Mouse (Mus musculus) layer of hippocampus, adult 8-10 months (tissue): ENCODE data around the gene Micu2. TPM values are rescaled to one million over a fixed set of nuclear protein-coding genes. Genes with fewer than 3 reads are reported as not detected.
"Not testable (repeated sequence)": the region's sequence is repeated elsewhere in the genome, so short reads cannot be mapped to it uniquely, and the experiment has no call there.

Experiments used
- DNase-seq, 2 experiments: peaks; one replicate each; pipeline ENCODE4 v3.0.0; 2022; ENCODE audit warnings: low spot score in 2 of 2
- total RNA-seq, 4 experiments: library from RNA; stranded (reverse); gene quantifications; 2 replicates each; pipeline ENCODE4 v1.2.4; 2022

Gene Micu2
- total RNA-seq, 4 experiments from 2014 or later = 20.2 to 25.7 (median 22.5) TPM

DNA sequence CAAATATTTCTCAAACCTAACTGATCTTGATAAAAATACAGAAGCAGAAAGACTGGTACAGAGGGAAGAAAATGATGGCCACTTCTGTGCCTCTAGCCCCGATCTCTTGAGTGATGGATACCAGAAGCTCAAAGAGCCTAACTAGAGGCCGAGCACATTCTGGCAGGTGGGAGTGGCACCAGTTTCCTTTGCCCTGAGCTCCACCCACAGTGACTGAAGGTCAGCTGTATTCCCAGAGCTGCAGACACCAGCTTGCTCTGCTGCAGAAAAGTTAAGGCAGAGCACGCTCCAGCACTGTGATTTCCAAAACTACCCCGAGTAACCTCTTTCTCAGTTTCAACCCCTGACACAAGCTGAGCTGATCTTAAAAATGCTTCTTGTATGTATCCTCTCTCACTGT is 37.2 kb downstream of the Micu2 start:
- DNase-seq = no peak

DNA sequence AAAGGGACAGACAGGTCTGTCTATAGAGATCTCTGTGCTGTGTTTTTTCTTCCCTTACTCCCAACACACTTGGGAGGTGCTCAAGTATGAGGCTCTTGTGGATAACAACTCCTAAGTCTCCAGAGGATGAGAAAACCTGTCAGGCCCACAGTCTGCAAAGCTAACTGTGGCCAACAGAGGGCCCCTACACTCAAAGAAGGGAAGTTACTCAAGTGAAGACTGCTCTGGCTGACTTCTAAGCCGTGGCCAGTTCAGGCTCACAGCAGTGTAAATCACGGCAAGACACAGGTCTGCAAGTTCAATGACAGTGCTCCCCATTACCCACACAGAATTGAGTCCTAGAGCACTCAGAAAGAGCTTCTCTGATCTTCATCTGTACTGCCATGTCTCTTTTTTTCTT is 48.0 kb downstream of the Micu2 start:
- DNase-seq = no peak

DNA sequence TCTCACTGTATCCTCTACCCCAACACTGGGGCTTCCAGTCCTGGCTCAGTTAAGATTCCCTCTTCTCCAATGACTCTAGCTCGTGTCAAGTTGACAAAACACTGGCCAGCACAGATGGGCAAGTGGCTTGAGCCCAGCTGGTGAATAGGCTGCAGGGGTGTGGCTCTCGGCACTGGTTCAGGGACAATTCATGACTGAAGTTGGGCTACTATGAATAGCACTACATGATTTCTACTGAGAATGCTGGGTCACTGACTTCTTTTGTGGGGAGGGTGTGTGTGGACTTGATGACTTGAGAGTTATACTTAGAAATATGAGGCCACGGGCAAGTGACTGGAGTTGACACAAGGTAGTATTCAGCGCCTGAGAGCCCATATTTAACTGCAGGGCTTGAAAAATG is 53.2 kb downstream of the Micu2 start:
- no peak for DNase-seq

DNA sequence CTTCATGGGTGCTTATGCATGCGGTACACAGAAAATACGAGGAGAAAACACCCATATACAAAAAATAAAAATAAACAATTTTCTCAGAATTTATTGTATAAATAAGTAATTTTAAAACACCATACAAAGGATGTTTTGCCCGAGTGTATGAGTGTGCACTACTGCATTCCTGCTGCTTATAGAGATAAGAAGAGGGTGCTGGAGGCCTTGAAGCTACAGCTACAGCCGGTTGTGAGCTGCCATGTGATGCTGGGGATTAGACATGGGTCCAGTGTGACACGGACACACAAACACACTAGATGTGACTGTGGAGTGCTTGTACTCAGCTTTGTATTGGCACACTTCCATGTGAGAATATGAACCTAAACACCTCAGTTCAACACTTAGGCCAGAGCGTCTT is 61.8 kb downstream of the Micu2 start:
- DNase-seq = no peak

DNA sequence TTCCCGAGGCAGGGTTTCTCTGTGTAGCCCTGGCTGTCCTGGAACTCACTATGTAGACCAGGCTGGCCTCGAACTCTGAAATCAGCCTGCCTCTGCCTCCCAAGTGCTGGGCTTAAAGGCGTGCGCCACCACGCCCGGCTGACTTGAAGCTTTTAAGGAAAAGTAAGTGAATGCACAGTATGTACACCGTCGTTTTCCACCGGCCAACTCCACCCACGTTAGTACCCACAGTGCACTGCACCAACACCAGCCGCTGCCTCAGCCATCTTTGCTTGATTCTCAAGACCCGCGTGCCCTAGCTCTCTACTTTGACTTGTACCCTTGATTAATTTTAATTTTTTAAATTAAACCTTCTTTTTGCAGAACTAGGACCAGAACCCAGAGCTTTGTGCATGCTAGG is 64.4 kb downstream of the Micu2 start:
- no peak for DNase-seq

DNA sequence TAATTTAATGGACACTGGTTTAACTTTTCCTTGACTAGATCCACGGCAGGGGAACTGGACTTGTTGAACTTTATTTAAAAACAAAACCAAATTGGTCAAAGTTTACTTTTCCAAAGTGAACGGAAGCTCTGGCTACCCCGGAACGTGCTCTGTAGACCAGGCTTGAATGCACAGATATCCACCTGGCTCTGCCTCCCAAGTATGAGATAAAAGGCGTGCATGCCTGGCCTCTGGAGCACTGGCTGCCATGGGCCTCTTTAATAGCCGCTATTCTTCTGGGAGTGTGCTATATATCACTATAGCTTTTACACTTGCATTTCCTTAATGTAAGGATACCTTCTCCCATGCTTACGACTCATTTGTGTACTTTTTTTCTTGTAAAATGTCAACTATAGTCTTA is 65.5 kb downstream of the Micu2 start:
- no peak for DNase-seq

DNA sequence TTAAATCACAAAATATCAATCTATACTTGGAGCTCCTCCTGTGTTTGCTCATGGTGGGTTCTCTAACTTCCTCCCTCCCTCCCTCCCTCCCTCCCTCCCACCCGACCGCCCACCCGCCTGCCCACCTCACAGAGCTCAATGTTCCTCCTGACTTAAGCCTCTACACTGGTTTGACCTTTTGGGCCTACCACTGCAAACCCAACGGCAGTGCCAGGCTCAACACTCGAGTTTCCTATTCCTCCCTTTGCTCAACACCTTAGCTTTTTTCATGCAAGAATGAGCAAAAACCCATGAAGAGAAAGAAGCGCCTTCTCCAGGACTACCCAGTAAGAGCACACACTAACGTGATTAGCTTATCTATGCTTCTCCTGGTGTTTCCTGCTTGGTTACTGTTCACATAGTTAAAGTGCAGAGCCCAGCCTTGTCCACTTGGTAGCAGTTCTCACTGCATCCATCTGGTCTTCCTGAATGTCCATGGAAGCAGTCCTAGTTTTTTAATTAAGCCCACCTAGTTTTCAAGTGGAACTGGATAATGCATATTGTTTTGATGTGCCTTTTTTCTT is 66.1 kb downstream of the Micu2 start:
- DNase-seq = no peak

DNA sequence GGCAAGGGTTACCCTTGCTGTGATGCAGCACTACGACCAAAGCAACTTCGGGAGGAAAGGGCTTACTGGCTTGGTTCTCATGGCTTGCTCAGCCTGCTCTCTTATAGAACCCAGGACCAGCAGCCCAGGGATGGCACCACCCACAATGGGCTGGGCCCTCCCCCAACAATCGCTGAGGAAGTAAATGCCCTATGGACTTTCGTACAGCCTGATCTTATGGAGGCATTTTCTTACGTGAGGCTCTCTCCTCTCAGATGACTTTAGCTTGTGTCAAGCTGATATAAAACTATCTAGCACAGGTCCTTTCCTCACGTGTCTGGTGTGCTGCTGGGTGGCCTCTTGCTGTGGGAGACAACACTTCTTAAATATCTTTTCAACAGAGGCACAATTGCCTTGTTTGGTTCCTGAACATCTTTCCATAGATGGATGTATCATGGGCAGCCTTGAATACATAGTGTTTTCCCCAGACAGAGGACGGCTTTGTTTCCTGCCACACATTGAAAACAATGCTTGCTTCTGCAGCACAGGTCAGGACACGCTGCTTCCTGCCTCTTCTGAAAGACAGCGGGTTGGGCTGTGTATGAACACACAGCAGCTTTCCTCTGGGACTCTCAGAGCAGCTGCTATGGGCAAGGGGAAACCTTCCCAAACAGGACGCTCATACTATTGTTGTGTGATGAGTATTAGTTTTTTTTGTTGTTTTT is 77.5 kb downstream of the Micu2 start:
- DNase-seq = peak; percentile 35 to 45

DNA sequence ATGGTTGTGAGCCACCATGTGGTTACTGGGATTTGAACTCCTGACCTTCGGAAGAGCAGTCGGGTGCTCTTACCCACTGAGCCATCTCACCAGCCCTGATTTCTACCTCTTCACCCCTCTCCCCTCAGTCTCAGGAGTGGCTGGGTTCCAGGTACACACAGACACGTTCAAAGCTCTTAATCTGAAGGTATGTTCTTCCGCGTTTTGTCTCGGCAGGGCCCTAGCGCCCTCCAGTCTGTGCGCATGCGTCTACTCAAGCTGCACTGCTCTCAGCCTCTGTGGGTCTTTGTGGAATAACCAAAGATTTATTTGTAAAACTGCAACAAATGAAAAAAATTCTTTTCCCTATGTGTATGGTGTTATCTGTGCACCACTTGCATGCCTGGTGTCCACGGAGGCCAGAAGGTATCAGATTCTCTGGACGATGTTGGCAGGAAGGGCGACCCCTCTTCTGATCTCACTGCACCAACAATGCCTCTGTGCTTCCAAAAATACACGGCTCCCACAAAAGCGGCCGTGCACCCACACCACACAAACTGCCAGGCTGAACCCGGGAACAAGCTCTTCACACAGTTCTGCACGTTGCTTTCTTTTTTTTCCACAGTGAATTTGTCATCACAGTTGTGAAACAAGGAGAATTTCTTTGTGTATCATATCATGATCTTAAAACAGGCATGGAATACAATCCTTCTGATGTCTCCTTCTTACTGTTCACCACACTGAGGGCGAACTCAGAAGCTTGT is 78.3 kb downstream of the Micu2 start:
- no peak for DNase-seq

DNA sequence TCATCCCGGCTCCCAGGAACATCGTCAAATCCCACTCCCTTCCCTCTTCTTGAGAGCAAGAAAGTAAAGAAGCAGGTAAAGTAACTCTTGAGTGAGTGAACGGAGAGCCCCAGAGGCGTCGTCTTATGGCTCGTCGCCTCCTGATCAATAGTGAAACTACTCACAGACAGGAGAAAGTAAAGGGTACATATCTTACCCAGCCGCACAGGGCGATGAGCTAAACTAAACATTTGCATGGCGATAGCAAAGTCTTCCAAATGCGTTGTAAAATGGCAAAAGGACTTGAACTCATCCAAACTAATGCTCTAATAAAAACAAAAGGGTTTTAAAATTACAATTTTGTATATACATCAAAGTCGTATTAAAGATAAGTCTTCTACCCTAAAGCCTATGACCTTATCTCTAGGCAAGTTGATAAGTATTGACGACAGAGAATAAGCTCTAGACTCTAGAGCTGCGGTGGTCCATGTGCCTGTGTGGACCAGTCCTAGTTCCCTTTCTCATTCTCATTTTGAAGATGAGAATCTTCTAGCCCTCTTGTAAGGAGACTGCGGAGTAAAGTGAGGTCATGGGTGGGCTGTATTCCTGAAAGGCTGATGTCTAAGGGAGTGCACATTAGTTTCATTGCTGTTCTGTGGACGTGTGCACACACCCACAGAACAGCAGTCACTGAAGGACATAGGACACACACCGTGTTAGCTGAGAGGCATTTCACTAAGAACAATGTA is 79.8 kb downstream of the Micu2 start:
- DNase-seq = no peak

DNA sequence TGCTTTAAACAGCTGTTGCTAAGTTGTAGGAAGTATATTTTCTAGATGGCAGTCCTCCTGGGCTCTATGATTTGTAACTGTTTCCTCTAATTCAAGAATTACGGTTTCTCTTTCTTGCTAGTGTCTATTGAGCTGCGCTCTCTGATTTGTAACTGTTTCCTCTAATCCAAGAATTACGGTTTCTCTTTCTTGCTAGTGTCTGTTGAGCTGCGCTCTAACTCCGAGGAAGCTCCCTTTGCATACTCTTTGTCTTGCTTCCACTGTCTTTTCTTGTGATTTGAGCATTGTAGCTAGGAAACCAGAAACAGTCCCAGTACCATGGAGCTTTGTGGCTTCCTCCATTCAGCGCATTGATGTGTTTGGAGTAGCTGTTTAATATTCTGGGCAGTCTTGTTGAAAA is 83.7 kb downstream of the Micu2 start:
- no peak for DNase-seq

DNA sequence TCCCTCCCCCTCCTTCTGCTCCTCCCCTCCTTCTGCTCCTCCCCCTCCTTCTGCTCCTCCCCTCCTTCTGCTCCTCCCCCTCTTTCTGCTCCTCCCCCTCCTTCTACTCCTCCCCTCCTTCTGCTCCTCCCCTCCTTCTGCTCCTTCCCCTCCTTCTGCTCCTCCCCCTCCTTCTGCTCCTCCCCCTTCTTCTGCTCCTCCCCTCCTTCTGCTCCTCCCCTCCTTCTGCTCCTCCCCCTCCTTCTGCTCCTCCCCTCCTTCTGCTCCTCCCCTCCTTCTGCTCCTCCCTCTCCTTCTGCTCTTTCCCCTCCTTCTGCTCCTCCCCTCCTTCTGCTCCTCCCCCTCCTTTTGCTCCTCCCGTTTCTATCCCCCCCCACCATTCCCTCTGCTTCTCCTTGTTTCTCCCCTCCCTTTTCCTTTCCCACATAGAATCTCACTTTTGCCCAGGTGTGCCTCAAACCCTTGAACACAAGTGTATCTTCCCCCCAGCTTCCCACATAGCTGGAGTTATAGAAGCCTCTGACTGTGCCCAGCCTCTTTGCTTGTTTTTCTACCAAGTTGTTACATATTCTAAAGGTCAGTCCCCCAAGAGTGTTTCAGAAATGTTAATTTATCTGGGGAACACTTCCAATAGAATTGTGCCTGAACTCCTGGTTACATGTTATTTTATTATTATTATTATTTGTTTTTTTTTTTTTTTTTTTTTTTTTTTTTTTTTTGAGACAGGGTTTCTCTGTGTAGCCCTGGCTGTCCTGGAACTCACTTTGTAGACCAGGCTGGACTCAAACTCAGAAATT is 86.7 kb downstream of the Micu2 start:
- DNase-seq = not testable (repeated sequence)

DNA sequence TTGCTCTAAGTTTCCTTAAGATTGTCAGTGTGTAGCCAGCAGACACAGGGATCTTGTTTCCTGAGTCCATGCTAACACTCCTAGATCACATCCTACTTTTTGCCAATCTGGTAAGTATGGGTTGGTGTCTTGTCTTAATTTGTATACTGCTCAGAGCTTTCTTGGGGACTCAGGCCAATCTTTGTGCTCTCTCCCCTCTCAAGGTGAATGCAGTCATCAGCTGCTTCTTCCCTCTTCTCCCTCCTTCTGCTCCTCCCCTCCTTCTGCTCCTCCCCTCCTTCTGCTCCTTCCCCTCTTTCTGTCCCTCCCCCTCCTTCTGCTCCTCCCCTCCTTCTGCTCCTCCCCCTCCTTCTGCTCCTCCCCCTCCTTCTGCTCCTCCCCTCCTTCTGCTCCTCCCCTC is 87.3 kb downstream of the Micu2 start:
- DNase-seq = not testable (repeated sequence)

DNA sequence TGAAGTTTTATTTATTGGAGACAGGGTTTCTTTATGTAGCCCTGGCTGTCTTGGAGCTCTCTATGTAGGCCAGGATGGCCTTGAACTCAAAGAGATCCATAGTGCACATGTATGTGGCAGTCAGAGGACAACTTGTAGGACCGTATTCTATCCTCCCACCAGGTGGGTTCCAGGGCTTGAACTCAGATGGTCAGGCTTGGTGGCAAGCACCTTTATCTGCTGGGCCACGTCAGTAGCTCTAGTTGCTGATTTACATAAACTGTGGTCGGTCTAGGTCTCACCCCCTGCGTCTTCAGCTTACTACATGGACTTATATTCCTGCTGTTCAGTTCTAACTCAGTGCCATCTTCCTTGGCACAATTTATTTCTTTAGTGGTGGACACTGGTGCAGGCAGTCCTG is 87.7 kb downstream of the Micu2 start:
- DNase-seq = no peak

DNA sequence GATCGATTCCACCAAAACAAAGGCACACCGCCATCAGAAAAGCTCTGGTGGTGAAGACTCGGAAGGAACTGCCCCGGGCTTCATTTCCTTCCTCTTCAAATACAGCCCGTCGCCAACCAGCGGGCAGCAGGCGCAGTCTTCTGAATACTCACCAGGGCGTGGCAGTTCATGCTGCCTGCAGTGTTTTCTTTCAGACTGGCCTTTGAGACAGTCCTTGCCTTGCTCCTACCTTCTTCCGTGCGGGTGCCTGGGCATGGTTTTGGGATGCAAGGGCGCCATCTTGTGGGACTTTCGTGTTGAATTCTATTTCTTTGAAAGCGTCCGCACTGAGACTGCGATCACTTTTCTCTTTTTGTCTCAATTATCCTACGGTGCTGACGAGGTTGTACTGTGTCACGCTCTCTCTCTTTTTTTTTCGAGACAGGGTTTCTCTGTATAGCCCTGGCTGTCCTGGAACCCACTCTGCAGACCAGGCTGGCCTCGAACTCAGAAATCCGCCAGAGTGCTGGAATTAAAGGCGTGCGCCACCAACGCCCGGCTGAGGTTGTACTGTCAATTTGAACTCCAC is 88.5 kb downstream of the Micu2 start:
- DNase-seq = peak; percentile 77 to 90

DNA sequence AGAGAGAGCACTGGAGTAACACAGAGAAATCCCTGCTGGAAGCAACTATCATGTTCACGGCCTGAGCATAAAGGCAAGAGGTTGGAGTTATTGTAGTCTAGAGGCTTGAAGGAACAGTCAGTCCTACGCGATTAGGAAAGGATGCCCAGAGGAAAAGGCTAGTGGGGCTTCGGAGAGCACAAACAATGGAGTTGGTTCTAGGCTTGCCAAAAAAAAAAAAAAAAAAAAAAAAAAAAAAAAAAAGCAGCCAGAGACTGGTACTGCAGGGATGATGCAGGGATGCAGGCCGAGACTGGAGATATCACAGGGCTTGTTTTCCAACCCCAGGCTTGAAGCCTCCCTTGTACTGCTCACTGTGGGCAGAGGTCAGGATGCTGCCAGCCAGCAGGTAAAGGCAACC is 89.8 kb downstream of the Micu2 start:
- no peak for DNase-seq

DNA sequence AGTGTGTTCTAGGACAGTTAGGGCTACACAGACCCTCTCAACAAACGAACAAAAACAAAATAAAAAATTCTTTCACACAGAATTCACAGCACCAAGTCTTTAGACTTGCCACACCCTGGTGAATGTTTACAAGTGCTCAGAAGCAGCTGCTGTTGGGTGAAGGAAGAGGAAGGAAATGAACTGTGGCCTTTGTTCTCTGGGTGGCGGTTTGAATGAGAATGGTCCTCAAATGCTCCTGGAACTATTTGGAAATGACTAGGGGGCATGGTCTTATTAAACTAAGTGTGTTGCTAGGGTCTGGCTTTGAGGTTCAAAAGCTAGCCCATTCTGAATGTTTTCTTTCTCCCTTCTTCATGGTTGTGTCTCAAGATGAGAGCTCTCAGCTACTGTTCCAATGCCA is 90.6 kb downstream of the Micu2 start:
- no peak for DNase-seq

DNA sequence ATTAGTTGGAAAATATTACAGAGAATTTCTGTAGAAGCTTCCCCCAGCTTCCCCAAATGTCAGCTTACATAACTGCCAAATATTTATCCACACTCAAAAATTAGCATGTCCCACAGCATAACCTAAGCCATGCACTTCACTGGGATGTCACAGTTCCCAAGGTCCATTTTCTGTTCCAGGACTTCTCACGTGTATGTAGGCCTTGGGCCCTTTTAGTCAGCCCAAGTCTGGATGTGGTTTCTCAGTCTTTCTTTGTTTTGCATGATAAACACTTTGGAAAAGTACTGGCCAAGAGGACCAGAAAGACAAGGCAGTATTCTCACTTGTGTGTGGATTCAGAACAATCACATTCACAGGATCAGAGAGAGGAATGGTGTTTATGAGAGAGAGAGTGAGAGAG is 97.1 kb downstream of the Micu2 start:
- no peak for DNase-seq

DNA sequence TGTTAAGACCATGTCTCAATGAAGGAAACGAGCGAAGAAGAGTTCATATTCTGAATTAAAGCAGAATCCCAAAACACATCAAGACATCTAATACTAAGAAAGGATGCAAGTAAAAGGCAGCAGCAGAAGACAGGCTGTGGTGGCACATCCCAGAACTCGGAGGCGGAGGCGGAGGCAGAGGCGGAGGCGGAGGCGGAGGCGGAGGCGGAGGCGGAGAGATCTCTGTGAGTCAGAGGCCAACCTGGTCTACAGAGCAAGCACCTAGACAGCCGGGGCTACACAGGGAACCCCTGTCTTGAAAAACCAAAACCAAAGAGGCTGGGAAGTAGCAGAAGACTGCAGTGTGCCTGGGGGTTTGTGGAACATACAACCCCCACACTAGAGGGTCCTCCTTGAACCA is 102.2 kb downstream of the Micu2 start:
- DNase-seq = no peak

DNA sequence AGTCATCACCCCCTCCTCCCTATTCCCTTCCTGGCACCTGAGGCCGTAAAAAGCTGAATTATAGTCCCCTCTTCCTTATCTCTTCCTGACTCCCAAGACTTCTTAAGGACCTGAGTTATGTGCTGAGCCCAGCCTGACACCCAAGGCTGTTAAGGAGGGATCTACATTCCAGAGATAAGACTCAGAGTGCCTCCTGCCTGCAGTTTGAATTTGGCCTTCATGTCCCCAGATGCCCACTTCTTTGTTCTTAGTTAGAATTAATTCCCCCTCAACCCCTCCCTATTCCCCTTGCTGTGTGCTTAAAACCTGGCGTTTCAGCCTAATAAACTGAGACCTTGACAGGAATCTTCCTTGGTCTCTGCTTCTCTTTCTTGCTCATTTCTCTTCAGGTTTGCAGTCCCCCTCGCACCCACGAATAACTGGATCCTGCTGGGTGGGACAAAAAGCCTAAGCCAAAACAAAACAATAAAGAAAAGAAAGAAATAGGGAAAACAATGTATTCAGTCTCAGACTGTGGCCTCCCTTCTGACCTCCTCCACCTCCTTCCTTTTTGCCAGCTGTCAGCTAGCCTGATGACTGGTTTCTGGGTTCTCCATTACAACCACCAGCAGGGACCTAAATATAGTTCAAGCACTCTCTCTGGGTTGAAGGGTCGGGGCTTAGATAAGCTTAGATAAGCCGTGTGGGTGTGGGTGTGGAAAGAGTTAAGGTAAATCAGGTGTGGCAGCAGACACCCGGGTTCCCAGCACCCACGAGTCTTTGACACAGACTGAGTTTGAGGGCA is 102.8 kb downstream of the Micu2 start:
- not testable (repeated sequence) for DNase-seq
